Mouse (Mus musculus) urinary bladder, postnatal 14 days (tissue): ENCODE data around the gene Fsd1.
A peak's percentile ranks its signal among the peaks of the same experiment; 100 is the strongest.

Experiments used
- DNase-seq: peaks from one replicate; pipeline ENCODE4 v3.0.0; 2021; ENCODE audit warnings: low spot score

The Fsd1 gene

GRCm38 (mm10) chr17:55963171-55963570 lies 23.1 kb upstream of the Fsd1 start:
- peak; percentile 4 for DNase-seq

GRCm38 (mm10) chr17:55964496-55964895 lies 21.8 kb upstream of the Fsd1 start:
- DNase-seq, result no peak

- DNase-seq, result no peak
Measured at GRCm38 (mm10) chr17:55964996-55965395, 21.3 kb upstream of the Fsd1 start.

- DNase-seq, result no peak
Measured at GRCm38 (mm10) chr17:55967186-55967585, 19.1 kb upstream of the Fsd1 start.

- no peak for DNase-seq
Measured at GRCm38 (mm10) chr17:55968210-55968609, 18.1 kb upstream of the Fsd1 start.

- DNase-seq, result no peak
Measured at GRCm38 (mm10) chr17:55969560-55969959, 16.7 kb upstream of the Fsd1 start.

- no peak for DNase-seq
Measured at GRCm38 (mm10) chr17:55969966-55970891, 16.1 kb upstream of the Fsd1 start, which contains the start of gene Shd. Gene Shd, plus strand, starts transcription at chr17:55970467.

- no peak for DNase-seq
Measured at GRCm38 (mm10) chr17:55971453-55971852, 14.9 kb upstream of the Fsd1 start.

- peak; percentile 81 for DNase-seq
Measured at GRCm38 (mm10) chr17:55976255-55976862, 9.9 kb upstream of the Fsd1 start.

- DNase-seq, result no peak
Measured at GRCm38 (mm10) chr17:55977301-55977700, 9.0 kb upstream of the Fsd1 start.

GRCm38 (mm10) chr17:55990278-55990898 lies 4.1 kb downstream of the Fsd1 start:
- DNase-seq, result no peak

- no peak for DNase-seq
Measured at GRCm38 (mm10) chr17:55996007-55996406, 9.7 kb downstream of the Fsd1 start.

GRCm38 (mm10) chr17:55999794-56000499 lies 13.6 kb downstream of the Fsd1 start:
- no peak for DNase-seq

- no peak for DNase-seq
Measured at GRCm38 (mm10) chr17:56003000-56003399, 16.7 kb downstream of the Fsd1 start.

- peak; percentile 70 for DNase-seq
Measured at GRCm38 (mm10) chr17:56005415-56006061, 19.2 kb downstream of the Fsd1 start, which contains the start of the genes Stap2 and Mpnd. Gene Stap2, minus strand, starts transcription at chr17:56005584. Gene Mpnd, plus strand, starts transcription at chr17:56005711.

GRCm38 (mm10) chr17:56006956-56007355 lies 20.6 kb downstream of the Fsd1 start:
- no peak for DNase-seq

GRCm38 (mm10) chr17:56007444-56008355 lies 21.4 kb downstream of the Fsd1 start:
- no peak for DNase-seq

GRCm38 (mm10) chr17:56008356-56009087 lies 22.2 kb downstream of the Fsd1 start:
- peak; percentile 93 for DNase-seq

- peak; percentile 93 for DNase-seq
Measured at GRCm38 (mm10) chr17:56009088-56009961, 23.0 kb downstream of the Fsd1 start.
